Mouse (Mus musculus) lung, adult 2 months (tissue): ENCODE measurements around the gene Fndc3b. TPM values are rescaled to one million over a fixed set of nuclear protein-coding genes. Genes with fewer than 3 reads are reported as not detected.

Experiments
- DNase-seq: peaks from one replicate; pipeline ENCODE4 v3.0.0; 2022
- H3K4me1 ChIP-seq: fragments of 200-500 bp; 2 replicates; pipeline ENCODE4 v1.6.1; 2011; ENCODE audit warnings: low read length; ENCODE audit not compliant: control insufficient read depth, insufficient read depth
- H3K4me3 ChIP-seq: fragments of 200-500 bp; replicated peaks from 2 replicates; pipeline ENCODE3; 2011; ENCODE audit warnings: low read depth, mild to moderate bottlenecking, control low read depth, low read length; ENCODE audit errors: extremely low read depth
- CTCF ChIP-seq: fragments of 200-500 bp; IDR thresholded peaks from 2 replicates; pipeline ENCODE4 v1.5.1; 2011; ENCODE audit warnings: mild to moderate bottlenecking, low read length, control low read depth; ENCODE audit not compliant: insufficient read depth
- POLR2A ChIP-seq: fragments of 200-500 bp; IDR thresholded peaks from 2 replicates; pipeline ENCODE4 v1.6.1; 2011; ENCODE audit warnings: low read depth, mild to moderate bottlenecking, control low read depth, low read length, borderline replicate concordance; ENCODE audit errors: extremely low read depth
- WGBS: fragments of 180-500 bp; shearing (Covaris S2); methylation state at CpG from one replicate; pipeline ENCODE4 v1.1.7; 2018; 5-methylcytosine and 5-hydroxymethylcytosine counted together
- polyA plus RNA-seq: library from polyadenylated mRNA; depleted of rRNA; stranded (reverse); fragments of >200 nt; gene quantifications from 2 replicates; pipeline ENCODE4 v1.2.3, GENCODE M21; 2012

Fndc3b gene
- polyA plus RNA-seq, 1 experiment: 23.8 TPM

DNA sequence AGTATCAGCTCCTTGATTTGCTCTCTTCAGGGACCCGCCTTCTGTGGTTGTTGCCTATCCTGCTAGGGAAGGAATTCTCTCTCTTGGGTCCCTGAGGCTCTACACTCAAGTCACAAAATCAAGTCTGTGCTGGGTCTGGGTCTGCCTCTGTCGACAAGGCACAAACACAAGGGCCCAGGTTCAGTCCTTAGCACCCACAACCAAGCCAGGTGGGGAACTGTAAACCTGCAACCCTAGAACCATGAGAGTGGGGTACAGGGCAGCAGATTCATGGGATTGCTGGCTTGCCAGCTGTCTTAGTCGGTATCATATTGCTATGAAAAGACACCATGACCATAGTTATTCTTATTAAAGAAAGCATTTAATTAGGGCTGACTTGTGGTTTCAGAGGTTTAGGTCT is 121.8 kb downstream of the Fndc3b start:
- 83% methylated on average over 3 of the region's 3 CpGs for WGBS
- Histone ChIP-seq H3K4me1 (peaks cover 12% of the 10 kb centered on the region), H3K4me3 (no peak overlapping the region)
- TF ChIP-seq POLR2A (no peak), CTCF (no peak)
- no peak for DNase-seq

DNA sequence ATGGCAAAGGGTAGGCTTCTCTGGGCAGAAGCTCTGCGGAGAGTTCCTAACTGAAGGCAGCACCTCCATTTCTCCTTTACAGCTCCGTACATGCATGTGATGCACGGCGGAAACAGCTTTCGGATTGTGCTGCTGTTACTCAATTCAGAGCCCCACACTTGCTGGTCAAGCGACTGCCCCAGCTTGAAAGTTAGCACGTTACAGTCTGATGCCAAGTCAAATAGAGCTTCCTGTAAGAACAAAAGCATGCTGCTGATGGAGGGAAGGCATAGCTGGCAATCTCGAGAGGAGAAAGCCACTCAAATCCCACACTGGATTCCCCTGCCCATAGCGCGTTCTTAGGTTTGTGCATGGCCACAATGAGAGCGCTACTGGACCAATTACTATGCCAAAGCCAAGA is 122.5 kb downstream of the Fndc3b start:
- no peak for DNase-seq
- Histone ChIP-seq H3K4me1 (peaks cover 14% of the 10 kb centered on the region), H3K4me3 (no peak overlapping the region)
- 68% methylated on average over 11 of the region's 11 CpGs for WGBS
- TF ChIP-seq CTCF (no peak), POLR2A (no peak)

DNA sequence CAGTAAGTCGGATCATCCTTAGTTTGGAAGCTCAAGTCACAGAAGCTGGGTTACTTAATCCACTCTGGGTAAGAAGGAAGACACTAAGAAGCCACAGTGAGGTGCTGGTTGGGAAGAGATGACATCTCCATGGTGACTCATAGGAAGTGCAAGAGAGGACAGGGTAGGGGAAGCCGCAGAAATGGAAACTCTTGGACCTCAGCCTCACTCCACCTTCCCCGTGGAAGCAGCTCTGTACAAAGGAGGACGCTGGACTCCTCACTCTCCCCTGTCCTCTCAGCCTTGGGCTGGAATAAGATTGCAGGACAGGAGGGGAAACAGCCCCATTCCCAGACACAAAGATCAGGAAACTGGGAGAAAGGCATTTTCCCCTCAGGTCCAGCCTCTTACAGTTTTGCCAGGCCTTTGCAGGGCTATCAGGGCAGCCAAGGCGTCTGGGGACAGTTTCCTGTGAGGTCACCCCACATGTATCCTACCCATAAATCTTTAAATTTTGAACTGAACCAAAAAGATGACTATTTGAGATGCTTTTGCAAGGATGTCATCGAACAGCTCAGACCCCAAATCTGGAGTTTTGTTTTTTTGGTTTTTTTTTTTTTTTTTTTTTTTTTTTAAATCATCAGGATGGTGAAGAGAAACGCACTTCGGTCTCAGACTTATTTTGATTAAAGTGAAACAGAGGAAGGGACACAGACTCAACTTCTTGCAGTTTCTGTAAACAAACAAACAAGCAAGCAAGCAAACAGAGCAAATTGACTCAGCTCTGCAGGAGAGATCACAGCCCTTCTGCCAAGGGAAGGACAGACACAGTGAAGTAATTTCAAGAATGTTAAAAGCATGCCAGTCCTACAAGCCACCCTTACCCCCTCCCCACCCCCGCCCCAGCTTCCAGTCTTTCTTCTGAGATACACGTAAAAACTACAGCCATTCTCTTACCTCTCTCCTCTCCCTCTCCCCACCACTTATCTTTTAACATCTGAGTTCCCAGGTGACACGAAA is 126.2 kb downstream of the Fndc3b start:
- no peak overlapping the region for H3K4me3 ChIP-seq
- no peak for TF ChIP-seq POLR2A
- no peak for TF ChIP-seq CTCF
- peaks cover 14% of the 10 kb centered on the region for H3K4me1 ChIP-seq
- 33% methylated on average over 11 of the region's 11 CpGs for WGBS
- DNase-seq: no peak

DNA sequence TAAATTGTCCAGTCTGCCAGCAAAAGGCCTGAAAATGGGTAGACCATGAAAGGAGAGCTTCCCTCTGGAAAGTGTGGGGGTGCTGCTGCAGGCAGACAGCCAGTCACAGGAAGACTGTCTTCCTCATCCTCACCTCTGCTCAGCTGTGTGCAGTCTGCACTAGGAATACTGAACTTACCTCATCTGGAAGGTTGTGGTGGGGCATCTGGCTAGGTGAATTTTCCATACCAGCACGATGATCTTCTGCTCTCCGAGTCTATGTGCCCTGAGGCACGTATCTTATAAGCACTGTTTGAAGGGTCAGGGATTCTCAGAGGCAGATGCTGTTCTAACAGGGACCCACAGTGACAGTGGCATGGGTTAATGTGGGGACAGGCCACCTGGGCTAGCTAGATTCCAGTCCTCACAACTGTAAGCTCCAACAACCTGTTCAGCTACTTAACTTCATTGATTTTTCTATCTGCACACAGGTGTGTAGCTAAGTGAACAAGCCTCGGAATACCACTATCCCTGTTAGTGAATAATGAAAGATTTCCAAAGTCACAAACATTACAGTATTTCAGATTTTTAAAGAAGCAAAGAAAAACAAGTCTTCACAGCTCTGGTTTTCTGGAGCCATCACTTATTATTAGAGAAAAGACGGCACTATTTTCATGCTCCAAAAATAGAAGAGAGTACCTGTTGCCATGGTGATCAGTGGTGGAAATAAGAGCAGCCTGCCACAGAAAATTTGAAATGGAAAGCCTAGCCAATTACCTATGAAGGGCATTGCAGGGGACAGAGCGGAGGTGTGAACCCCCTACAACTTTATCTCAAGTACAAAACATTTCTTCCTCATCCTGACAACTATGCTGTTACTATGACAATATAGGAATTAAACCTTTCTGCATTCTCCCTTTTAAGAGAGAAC is 128.9 kb downstream of the Fndc3b start:
- H3K4me1 ChIP-seq: peaks cover 12% of the 10 kb centered on the region
- TF ChIP-seq POLR2A (no peak), CTCF (no peak)
- no peak for DNase-seq
- H3K4me3 ChIP-seq: no peak overlapping the region
- WGBS: 82% methylated on average over 6 of the region's 6 CpGs

DNA sequence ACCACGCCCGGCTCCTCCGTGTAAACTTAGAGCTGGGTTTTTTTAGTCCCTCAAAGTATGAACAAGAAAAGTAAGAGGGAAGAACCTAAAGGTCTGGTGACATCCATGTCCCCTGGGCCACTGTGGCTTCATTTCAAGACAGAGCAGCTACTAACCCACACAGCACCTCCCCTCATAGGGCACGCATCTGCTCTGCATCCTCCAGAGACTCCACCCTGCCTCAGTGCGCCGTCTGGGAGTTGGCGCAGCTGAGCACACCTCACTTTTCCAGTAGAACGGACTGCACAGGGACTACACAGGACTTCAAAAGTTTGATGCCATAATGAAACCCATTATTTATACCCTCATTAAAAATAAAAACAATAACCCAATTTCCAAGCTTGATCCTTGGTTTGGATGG is 130.2 kb downstream of the Fndc3b start:
- no peak for DNase-seq
- TF ChIP-seq CTCF (no peak), POLR2A (no peak)
- WGBS: 86% methylated on average over 8 of the region's 8 CpGs
- H3K4me3 ChIP-seq: no peak overlapping the region
- peaks cover 12% of the 10 kb centered on the region for H3K4me1 ChIP-seq

DNA sequence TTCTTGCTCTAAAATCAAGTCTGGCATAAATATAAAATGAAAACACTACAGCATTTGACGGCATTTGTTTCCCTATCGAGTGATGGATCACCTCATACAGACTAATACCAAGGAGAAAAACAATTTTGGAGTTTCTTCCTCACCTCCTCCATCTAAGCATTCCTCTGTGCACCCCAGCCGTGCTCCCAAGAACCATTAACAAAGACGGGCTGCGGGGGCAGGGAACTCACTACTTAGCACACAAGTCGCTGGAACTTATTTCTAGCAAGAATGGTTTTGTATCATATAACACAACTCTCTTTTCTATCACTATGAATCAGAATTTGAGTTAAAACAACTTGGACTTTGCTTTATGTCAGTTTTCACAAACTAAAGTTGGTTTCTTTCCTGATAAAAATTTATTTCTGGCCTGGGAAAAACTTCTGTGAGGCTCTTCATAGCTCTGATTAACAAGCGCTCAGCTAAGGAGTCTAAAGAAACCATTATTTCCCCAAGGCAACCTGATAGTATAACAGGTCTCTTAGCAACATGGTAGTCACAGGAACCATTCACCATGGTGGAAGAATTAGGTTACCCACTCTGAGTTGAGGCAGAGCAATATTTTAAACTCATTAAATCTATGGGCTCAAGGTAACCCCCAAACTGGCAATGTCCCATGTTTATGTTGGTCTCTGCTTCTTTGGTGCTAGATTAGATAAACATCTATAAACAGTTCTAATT is 131.1 kb downstream of the Fndc3b start:
- DNase-seq: no peak
- Histone ChIP-seq H3K4me1 (peaks cover 9% of the 10 kb centered on the region), H3K4me3 (no peak overlapping the region)
- TF ChIP-seq CTCF (no peak), POLR2A (no peak)
- 74% methylated on average over 7 of the region's 7 CpGs for WGBS

DNA sequence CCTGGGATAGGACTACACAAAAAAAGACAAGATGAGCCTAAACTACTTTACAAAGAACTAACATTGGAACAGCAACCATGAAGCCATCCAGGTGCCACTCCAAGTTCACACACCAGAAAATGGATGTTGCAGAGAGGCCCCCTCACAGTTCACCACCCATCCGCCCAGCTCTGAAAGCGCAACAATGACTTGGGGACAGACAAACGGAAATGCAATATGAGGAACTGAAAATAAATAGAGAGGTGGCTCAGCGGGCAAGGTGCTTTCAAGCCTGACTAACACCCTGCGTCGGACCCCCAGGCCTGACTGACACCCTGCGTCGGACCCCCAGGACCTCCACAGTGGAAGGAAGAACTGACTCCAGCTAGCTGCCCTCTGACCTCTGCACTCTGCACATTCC is 131.9 kb downstream of the Fndc3b start:
- Histone ChIP-seq H3K4me1 (peaks cover 1% of the 10 kb centered on the region), H3K4me3 (no peak overlapping the region)
- TF ChIP-seq CTCF (no peak), POLR2A (no peak)
- WGBS: 62% methylated on average over 8 of the region's 8 CpGs
- no peak for DNase-seq

DNA sequence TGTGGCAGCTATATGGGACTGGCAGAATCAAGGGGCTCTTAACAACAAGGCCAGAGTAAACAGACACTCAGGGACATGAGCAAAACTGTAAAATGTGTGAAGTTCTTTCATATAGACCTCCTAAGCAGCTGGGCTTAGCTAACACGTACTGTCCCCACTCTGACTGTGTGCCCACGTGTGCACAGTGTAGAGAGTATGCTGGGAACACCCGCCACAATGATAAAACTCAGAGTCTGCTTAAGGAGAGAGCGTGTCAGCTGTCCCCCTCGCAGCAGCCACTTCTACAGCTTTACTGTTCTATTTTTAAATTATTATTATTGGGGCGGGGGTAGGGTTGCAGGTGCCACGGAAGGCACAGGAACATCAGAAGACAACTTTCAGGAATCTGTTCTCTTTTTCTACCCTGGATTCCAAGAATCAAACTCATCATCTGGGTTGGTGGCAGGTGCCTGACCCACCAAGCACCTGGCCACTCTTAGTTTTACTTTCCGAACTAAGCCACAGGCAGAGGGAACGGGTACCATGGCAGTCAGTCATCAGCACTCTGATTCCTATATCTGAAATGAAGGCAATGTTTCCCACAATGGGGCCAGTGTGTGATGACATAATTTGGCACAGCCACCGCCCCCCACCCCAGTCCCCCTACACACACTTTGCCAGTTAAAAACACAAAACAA is 133.6 kb downstream of the Fndc3b start:
- 83% methylated on average over 10 of the region's 10 CpGs for WGBS
- TF ChIP-seq POLR2A (no peak), CTCF (no peak)
- Histone ChIP-seq H3K4me1 (peaks cover 6% of the 10 kb centered on the region), H3K4me3 (no peak overlapping the region)
- no peak for DNase-seq
